Mouse (Mus musculus): Measurements from ENCODE around the gene Areg. TPM values are rescaled to one million over a fixed set of nuclear protein-coding genes. Genes with fewer than 3 reads are reported as not detected.

The Areg gene
- polyA plus RNA-seq (2015; fragmentation: Nextera tagmentation; extraction: Ambion mirVana), result 14.4 and 14.9 TPM in 2 replicates

DNA sequence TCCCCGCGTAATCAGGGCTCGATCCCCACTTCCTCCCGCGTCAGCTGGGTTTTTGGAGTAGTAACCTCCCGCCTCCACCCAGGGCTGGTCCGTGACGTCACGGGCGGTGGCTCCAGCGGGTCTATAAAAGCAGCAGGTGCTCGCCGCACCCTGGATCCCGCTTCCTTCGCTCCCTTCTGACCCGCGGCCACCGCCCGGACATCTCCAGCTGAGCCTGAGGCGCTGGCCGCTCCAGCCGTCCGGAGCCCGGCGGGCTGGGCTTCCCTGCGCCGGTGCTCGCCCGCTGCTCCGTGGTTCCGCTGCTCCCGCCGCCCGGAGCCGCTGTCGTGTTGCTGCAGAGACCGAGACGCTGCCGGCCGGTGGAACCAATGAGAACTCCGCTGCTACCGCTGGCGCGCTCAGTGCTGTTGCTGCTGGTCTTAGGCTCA, at the start of gene Areg:
Gene Areg, plus strand, starts transcription at position 154 of the 428 bp plus-strand sequence.
- Histone ChIP-seq H3K27ac (replicated peaks) (peak within 1 kb of the TSS; percentile 20; the same call in 1 of the 2 replicates), H3K27me3 (ENCODE audit: control insufficient read depth, insufficient read depth, low read length) (no peaks in the 10 kb centered on the region), H3K4me3 (ENCODE audit: low read depth, low read length) (peak within 1 kb of the TSS; percentile 50), H3K36me3 (ENCODE audit: control insufficient read depth, insufficient read depth, low read length) (no peaks in the 10 kb centered on the region), H3K9me3 (ENCODE audit: control insufficient read depth, low read length) (no peaks in the 10 kb centered on the region), H3K4me1 (replicated peaks; ENCODE audit: control insufficient read depth, insufficient read depth) (no peaks in the 10 kb centered on the region), H3K4me2 (replicated peaks; ENCODE audit: low read depth) (peak within 1 kb of the TSS; percentile 76), H3K9ac (ENCODE audit: low read length) (peak within 1 kb of the TSS; percentile 55)
- DNase-seq (ENCODE audit: low spot score), result peak; percentile 85
- TF ChIP-seq EP300 (optimal IDR thresholded peaks at IDR 0.05) (no peak), CTCF (IDR thresholded peaks at IDR 0.05; ENCODE audit: low read depth) (peak; percentile 46)
- peak; percentile 89 for ATAC-seq (ENCODE audit: low FRiP score, low TSS enrichment)
- under 1% methylated on average over 44 of the region's 44 CpGs for WGBS

DNA sequence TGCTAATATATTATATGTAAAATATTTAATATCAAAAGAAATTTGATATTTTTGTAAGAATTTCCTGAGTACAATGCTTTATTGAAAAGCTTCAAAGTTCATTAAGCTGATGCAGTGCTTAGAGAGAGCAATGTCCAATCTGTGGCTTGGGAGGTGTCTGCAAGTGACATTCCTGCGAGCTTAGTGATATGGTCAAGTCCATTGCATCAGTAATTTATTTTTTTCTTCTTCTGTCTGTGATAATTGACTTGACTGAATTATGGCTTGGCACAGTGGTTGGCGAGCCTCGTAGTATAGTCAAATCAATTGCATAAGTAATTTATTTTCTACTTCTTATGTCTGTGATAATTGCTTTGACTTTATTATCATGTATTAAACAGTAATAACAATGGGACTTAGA, 49.1 kb upstream of the Areg start:
- H3K9ac ChIP-seq (ENCODE audit: low read length), result no peak overlapping the region
- no peak for ATAC-seq (ENCODE audit: low FRiP score, low TSS enrichment)
- no peaks in the 10 kb centered on the region for H3K36me3 ChIP-seq (ENCODE audit: control insufficient read depth, insufficient read depth, low read length)
- no peak overlapping the region for H3K27ac ChIP-seq (replicated peaks)
- 65% methylated on average over 3 of the region's 3 CpGs for WGBS
- no peaks in the 10 kb centered on the region for H3K4me1 ChIP-seq (replicated peaks; ENCODE audit: control insufficient read depth, insufficient read depth)
- TF ChIP-seq EP300 (optimal IDR thresholded peaks at IDR 0.05) (no peak), CTCF (IDR thresholded peaks at IDR 0.05; ENCODE audit: low read depth) (no peak)
- no peak overlapping the region for H3K4me3 ChIP-seq (ENCODE audit: low read depth, low read length)
- no peak overlapping the region for H3K4me2 ChIP-seq (replicated peaks; ENCODE audit: low read depth)
- no peak for DNase-seq (ENCODE audit: low spot score)
- no peaks in the 10 kb centered on the region for H3K27me3 ChIP-seq (ENCODE audit: control insufficient read depth, insufficient read depth, low read length)
- no peaks in the 10 kb centered on the region for H3K9me3 ChIP-seq (ENCODE audit: control insufficient read depth, low read length)

DNA sequence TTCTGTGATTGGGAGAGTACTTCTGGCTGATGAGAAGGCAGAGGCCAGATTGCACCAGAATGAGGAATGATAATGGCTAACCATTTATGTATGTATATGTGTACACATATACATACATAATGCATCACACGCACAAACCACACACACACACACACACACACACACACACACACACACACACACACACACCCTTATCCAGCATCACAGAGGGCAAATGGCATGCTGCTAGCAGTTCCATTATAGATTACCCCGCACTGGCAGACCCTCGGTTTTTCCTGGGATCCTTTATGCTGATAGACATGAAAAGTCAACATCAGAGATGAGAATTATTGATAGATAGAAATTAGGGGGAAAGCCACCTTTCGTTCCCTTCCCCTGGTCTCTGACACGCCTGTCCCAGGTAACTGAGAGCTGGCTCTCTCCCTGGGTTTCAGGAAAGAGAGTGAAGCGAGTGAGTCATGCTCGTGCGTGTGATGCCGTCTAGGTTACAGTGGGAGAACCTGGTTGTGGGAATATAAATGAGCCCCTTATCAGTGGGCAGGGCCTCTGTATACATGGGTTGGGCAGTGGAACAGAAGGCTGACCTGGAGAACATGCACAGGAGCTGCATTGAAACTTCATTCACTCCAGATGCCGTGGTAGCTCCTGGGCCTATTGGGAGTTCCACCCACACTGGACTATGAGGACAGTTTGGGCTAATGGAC, 41.3 kb upstream of the Areg start:
- Histone ChIP-seq H3K27me3 (ENCODE audit: control insufficient read depth, insufficient read depth, low read length) (no peaks in the 10 kb centered on the region), H3K4me1 (replicated peaks; ENCODE audit: control insufficient read depth, insufficient read depth) (no peaks in the 10 kb centered on the region), H3K4me3 (ENCODE audit: low read depth, low read length) (no peak overlapping the region), H3K9ac (ENCODE audit: low read length) (no peak overlapping the region), H3K27ac (replicated peaks) (peak overlapping the region; percentile 56), H3K36me3 (ENCODE audit: control insufficient read depth, insufficient read depth, low read length) (no peaks in the 10 kb centered on the region), H3K9me3 (ENCODE audit: control insufficient read depth, low read length) (no peaks in the 10 kb centered on the region), H3K4me2 (replicated peaks; ENCODE audit: low read depth) (no peak overlapping the region)
- WGBS, result 69% methylated on average over 10 of the region's 10 CpGs
- peak; percentile 87 for DNase-seq (ENCODE audit: low spot score)
- peak; percentile 99 for ATAC-seq (ENCODE audit: low FRiP score, low TSS enrichment)
- TF ChIP-seq EP300 (optimal IDR thresholded peaks at IDR 0.05) (no peak), CTCF (IDR thresholded peaks at IDR 0.05; ENCODE audit: low read depth) (no peak)

DNA sequence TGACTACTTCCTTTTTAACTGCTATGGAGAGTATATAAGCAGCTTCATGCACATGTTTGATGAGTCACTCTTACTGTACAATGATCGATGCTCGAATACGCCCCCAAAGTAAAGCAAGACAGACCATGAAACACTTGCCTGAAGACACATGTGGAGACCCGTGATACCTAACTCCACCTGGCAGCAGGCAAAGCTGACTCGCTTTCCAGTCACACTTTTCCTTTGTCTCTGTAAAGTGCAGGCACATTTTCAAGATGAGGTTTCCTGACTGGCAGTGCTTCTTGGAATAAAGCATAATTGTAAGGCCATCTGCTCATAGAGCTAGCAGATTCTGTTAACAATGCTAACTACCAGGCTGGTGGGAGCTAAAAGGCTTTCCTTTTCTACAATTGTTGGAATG, 37.7 kb upstream of the Areg start:
- 82% methylated on average over 5 of the region's 5 CpGs for WGBS
- TF ChIP-seq EP300 (optimal IDR thresholded peaks at IDR 0.05) (no peak), CTCF (IDR thresholded peaks at IDR 0.05; ENCODE audit: low read depth) (no peak)
- H3K27ac ChIP-seq (replicated peaks), result no peak overlapping the region
- H3K4me2 ChIP-seq (replicated peaks; ENCODE audit: low read depth), result no peak overlapping the region
- H3K9ac ChIP-seq (ENCODE audit: low read length), result no peak overlapping the region
- no peaks in the 10 kb centered on the region for H3K9me3 ChIP-seq (ENCODE audit: control insufficient read depth, low read length)
- no peaks in the 10 kb centered on the region for H3K27me3 ChIP-seq (ENCODE audit: control insufficient read depth, insufficient read depth, low read length)
- no peaks in the 10 kb centered on the region for H3K36me3 ChIP-seq (ENCODE audit: control insufficient read depth, insufficient read depth, low read length)
- DNase-seq (ENCODE audit: low spot score) (no peak), ATAC-seq (ENCODE audit: low FRiP score, low TSS enrichment) (no peak)
- H3K4me1 ChIP-seq (replicated peaks; ENCODE audit: control insufficient read depth, insufficient read depth), result no peaks in the 10 kb centered on the region
- H3K4me3 ChIP-seq (ENCODE audit: low read depth, low read length), result no peak overlapping the region

DNA sequence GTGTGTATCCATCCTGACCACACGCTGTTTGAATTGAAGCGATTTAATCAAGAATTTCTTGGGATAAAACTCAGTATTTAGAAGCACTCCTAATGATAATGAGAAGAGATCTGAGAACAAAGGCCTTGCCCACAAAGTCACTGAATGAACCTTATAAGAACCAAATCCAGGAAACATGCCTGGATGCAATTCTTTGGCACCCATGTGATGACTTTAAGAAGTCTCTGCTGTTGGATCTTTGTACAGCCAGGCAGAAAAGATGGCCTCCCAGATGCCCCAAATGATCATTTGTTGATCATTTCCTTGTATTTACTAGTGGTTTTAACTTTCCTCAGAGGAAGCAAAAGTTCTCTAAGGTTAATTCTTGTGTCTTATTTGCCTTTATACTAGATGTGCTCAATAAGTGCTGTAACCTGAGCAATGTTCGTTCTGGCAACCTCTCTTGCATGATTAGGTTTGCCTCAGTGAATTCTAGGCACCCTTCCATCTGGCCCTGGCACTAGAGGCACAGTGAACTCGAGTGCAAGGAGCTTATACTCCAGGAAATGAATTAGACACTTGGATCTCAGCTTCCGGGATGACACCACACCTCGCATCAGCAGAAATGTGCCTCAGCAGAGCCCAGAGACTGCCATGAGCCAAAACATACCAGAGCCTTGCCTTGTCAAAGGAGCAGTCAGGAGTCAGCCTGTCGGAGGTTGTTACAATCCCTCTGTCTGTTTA, 35.3 kb upstream of the Areg start:
- no peaks in the 10 kb centered on the region for H3K36me3 ChIP-seq (ENCODE audit: control insufficient read depth, insufficient read depth, low read length)
- H3K4me2 ChIP-seq (replicated peaks; ENCODE audit: low read depth), result no peak overlapping the region
- H3K9me3 ChIP-seq (ENCODE audit: control insufficient read depth, low read length), result no peaks in the 10 kb centered on the region
- no peaks in the 10 kb centered on the region for H3K4me1 ChIP-seq (replicated peaks; ENCODE audit: control insufficient read depth, insufficient read depth)
- H3K27ac ChIP-seq (replicated peaks), result no peak overlapping the region
- TF ChIP-seq CTCF (IDR thresholded peaks at IDR 0.05; ENCODE audit: low read depth), result no peak
- no peak for TF ChIP-seq EP300 (optimal IDR thresholded peaks at IDR 0.05)
- WGBS, result 65% methylated on average over 7 of the region's 7 CpGs
- ATAC-seq (ENCODE audit: low FRiP score, low TSS enrichment) (no peak), DNase-seq (ENCODE audit: low spot score) (no peak)
- no peak overlapping the region for H3K4me3 ChIP-seq (ENCODE audit: low read depth, low read length)
- no peak overlapping the region for H3K9ac ChIP-seq (ENCODE audit: low read length)
- no peaks in the 10 kb centered on the region for H3K27me3 ChIP-seq (ENCODE audit: control insufficient read depth, insufficient read depth, low read length)

DNA sequence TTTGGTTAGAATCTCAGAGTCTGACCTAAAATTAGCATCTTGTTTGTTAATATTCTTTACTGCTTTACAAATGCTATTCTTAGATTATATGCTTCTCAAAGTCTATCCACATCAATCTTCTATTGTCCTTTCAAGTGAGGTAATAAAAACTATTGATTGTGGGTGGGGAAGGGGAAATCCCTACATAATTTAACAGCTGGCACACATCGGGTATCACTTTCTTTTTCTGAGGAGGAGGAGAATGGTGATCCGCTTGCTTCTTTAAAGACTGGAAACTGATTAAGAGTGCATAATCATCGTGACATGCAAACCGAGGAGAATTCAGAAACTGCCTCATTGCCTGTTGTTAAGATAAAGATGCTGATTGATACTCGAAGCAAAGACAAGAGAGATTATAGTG, 33.2 kb upstream of the Areg start:
- H3K27me3 ChIP-seq (ENCODE audit: control insufficient read depth, insufficient read depth, low read length), result no peaks in the 10 kb centered on the region
- no peaks in the 10 kb centered on the region for H3K36me3 ChIP-seq (ENCODE audit: control insufficient read depth, insufficient read depth, low read length)
- no peak overlapping the region for H3K4me2 ChIP-seq (replicated peaks; ENCODE audit: low read depth)
- no peak for DNase-seq (ENCODE audit: low spot score)
- no peaks in the 10 kb centered on the region for H3K9me3 ChIP-seq (ENCODE audit: control insufficient read depth, low read length)
- no peak overlapping the region for H3K9ac ChIP-seq (ENCODE audit: low read length)
- no peak for TF ChIP-seq CTCF (IDR thresholded peaks at IDR 0.05; ENCODE audit: low read depth)
- TF ChIP-seq EP300 (optimal IDR thresholded peaks at IDR 0.05), result no peak
- WGBS, result 79% methylated on average over 5 of the region's 5 CpGs
- no peak for ATAC-seq (ENCODE audit: low FRiP score, low TSS enrichment)
- H3K4me3 ChIP-seq (ENCODE audit: low read depth, low read length), result no peak overlapping the region
- H3K27ac ChIP-seq (replicated peaks), result no peak overlapping the region
- no peaks in the 10 kb centered on the region for H3K4me1 ChIP-seq (replicated peaks; ENCODE audit: control insufficient read depth, insufficient read depth)

All from stomach, postnatal 0 days (tissue).